14 mouse cellular contexts compared by ENCODE assay signal in the genomic region with DNA sequence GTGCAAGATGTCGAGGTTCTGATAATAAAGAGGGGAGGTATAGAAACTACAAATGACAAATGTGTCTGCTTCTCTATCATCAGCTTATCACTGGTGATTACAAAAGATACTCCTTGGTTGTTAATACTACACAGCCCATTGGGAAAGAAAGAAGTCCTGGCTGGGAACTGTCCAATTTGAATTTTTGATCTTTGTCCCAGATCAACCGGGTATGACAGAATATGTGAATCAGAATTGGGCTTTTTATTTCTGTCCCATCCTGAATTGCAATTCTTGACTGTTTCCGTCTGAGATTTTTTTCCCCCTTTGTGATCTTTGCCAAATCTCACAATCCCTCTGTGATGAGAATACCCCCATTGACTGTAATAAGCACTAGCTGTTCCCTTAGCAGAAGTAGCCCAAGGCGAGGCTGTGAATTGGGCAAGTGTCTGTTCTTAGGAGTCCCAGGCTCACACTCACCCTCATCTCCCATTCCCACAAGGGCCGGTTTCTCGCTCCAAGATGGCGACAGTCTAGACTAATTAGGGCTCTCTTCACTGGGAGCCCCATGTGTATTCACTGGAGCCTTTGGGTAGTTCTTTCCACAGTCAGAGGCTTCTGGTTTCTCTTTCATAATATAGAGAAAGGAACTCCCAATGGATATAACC. TPM values are rescaled to one million over a fixed set of nuclear protein-coding genes. Genes with fewer than 3 reads are reported as not detected.
A peak's percentile ranks its signal among the peaks of the same experiment; 100 is the strongest.
DNase-seq lines count a peak whose midpoint lies in the region; ATAC-seq and TF ChIP-seq lines count a peak whose summit lies in the region.
"Had no signal": no experiment of that assay in that cellular context is flagged by ENCODE, and none has a peak within 500 bp of the region (broad histone marks: within the 10 kb centered on the region; RNA-seq: fewer than 3 reads in every experiment).

No protein-coding gene starts in this region.

- 0 out of 2 replicates have a peak, but pooled peaks cover 4% of the 10 kb centered on the region for H3K9me3 ChIP-seq in forebrain, postnatal 0 days (ENCODE audit: low read length)
- no peaks in the 10 kb centered on the region; the same call in 1 of the 2 replicates for H3K9me3 ChIP-seq in midbrain, embryonic 16.5 days (replicated peaks; ENCODE audit: control insufficient read depth, low read length, poor library complexity, severe bottlenecking)
- H3K9me3 ChIP-seq: embryonic facial prominence, embryonic 15.5 days; heart, embryonic 15.5 days; limb, embryonic 15.5 days had no signal

- H3K4me2 ChIP-seq in forebrain, postnatal 0 days (ENCODE audit: low read depth), result peak overlapping the region; percentile 41
- peak overlapping the region; percentile 49 for H3K4me2 ChIP-seq in midbrain, embryonic 16.5 days (ENCODE audit: low read length)
- H3K4me2 ChIP-seq: limb, embryonic 15.5 days had no signal

- DNase-seq in gastrocnemius, adult 2 months, result no peak
- DNase-seq in gastrocnemius, postnatal 25 days, result no peak
- peak; percentile 64 for DNase-seq in adipocyte (ENCODE audit: low spot score)
- peak; percentile 36 for DNase-seq in forebrain, postnatal 0 days
- no peak for DNase-seq in urinary bladder, postnatal 10 days (ENCODE audit: low spot score)
- DNase-seq in ovary, postnatal 14 days (ENCODE audit: low spot score), result no peak

- H3K4me1 ChIP-seq in forebrain, postnatal 0 days (ENCODE audit: insufficient read depth), result peaks cover 25% of the 10 kb centered on the region
- peaks cover 21% of the 10 kb centered on the region for H3K4me1 ChIP-seq in midbrain, embryonic 16.5 days (ENCODE audit: control insufficient read depth, insufficient read depth, low read length)
- H3K4me1 ChIP-seq: megakaryocyte, embryonic 14.5 days had no signal

- 42% methylated on average over 7 of the region's 7 CpGs for WGBS in forebrain, postnatal 0 days
- 31% methylated on average over 7 of the region's 7 CpGs for WGBS in midbrain, embryonic 16.5 days

- peak overlapping the region; percentile 51 for H3K27ac ChIP-seq in gastrocnemius, adult 2 months
- peak overlapping the region; percentile 86 for H3K27ac ChIP-seq in forebrain, postnatal 0 days (ENCODE audit: low read depth, low read length)
- H3K27ac ChIP-seq in midbrain, embryonic 16.5 days (ENCODE audit: low read length), result peak overlapping the region; percentile 87
- H3K27ac ChIP-seq: embryonic facial prominence, embryonic 15.5 days; heart, embryonic 15.5 days; limb, embryonic 15.5 days had no signal

- H3K4me3 ChIP-seq in gastrocnemius, adult 2 months, result no peak overlapping the region
- H3K4me3 ChIP-seq in forebrain, postnatal 0 days (ENCODE audit: low read depth, low read length), result no peak overlapping the region
- H3K4me3 ChIP-seq in midbrain, embryonic 16.5 days (ENCODE audit: low read depth, low read length), result no peak overlapping the region
- H3K4me3 ChIP-seq: embryonic facial prominence, embryonic 15.5 days; heart, embryonic 15.5 days; limb, embryonic 15.5 days; megakaryocyte, embryonic 14.5 days had no signal

- TF ChIP-seq CTCF in gastrocnemius, adult 2 months (IDR thresholded peaks at IDR 0.05), result no peak
- no peak for TF ChIP-seq CTCF in forebrain, postnatal 0 days (IDR thresholded peaks at IDR 0.05; ENCODE audit: low read depth)

- H3K36me3 ChIP-seq in forebrain, postnatal 0 days (ENCODE audit: insufficient read depth), result no peaks in the 10 kb centered on the region
- no peaks in the 10 kb centered on the region for H3K36me3 ChIP-seq in midbrain, embryonic 16.5 days (ENCODE audit: control insufficient read depth, insufficient read depth, low read length)
- H3K36me3 ChIP-seq: embryonic facial prominence, embryonic 15.5 days; heart, embryonic 15.5 days; limb, embryonic 15.5 days had no signal

- intact Hi-C loops in gastrocnemius, adult 2 months (cut with DNase I), result no loop called here

- H3K9ac ChIP-seq in forebrain, postnatal 0 days, result 0 out of 2 replicates have a peak overlapping the region, but pooled peaks have one; percentile 39
- H3K9ac ChIP-seq in midbrain, embryonic 16.5 days (ENCODE audit: low read depth, low read length), result peak overlapping the region; percentile 1; the same call in 1 of the 2 replicates
- H3K9ac ChIP-seq: embryonic facial prominence, embryonic 15.5 days; heart, embryonic 15.5 days; limb, embryonic 15.5 days; lung, embryonic 14.5 days had no signal

- H3K27me3 ChIP-seq in forebrain, postnatal 0 days (ENCODE audit: insufficient read depth, low read length), result no peaks in the 10 kb centered on the region
- H3K27me3 ChIP-seq in midbrain, embryonic 16.5 days (ENCODE audit: control insufficient read depth, insufficient read depth, low read depth, low read length), result no peaks in the 10 kb centered on the region
- H3K27me3 ChIP-seq: embryonic facial prominence, embryonic 15.5 days; heart, embryonic 15.5 days; limb, embryonic 15.5 days; megakaryocyte, embryonic 14.5 days had no signal

- no peak for ATAC-seq in forebrain, postnatal 0 days
- peak; percentile 26 for ATAC-seq in midbrain, embryonic 16.5 days
- ATAC-seq in granulocyte monocyte progenitor cell, adult 5-6 weeks (replicated peaks; ENCODE audit: poor library complexity, severe bottlenecking), result no peak
- ATAC-seq: CD4-positive, CD25-positive, alpha-beta regulatory T cell, adult 4 months had no signal

RNA-seq across cellular contexts. Expression of a gene that starts 36.2 kb away (rescaled TPM):
- 10 to 100 TPM in 1 of 2 experiments, 1 to 10 TPM in 1; 6.9 to 13.8 TPM for total RNA-seq in gastrocnemius, adult 2 months (2021)
- total RNA-seq in gastrocnemius, postnatal 25 days (2021), result 10 to 100 TPM; 14.9 to 17.0 TPM
- 37.7 and 40.2 TPM in 2 replicates for total RNA-seq in forebrain, postnatal 0 days (2014; rRNA removed)
- 2.7 and 3.2 TPM in 2 replicates for polyA plus RNA-seq in forebrain, postnatal 0 days (2015; fragmentation: Nextera tagmentation; extraction: Ambion mirVana)
- polyA plus RNA-seq in midbrain, embryonic 16.5 days (2015; fragmentation: Nextera tagmentation; extraction: Ambion mirVana), result 2.6 and 2.9 TPM in 2 replicates
- not detected in 2 replicates for total RNA-seq in granulocyte monocyte progenitor cell, adult 5-6 weeks (2014; fragmentation: Nextera tagmentation)
- total RNA-seq in granulocyte monocyte progenitor cell, adult 5-6 weeks (2017), result 0.17 TPM in 1 of 2 replicates, not detected in the other

Comparison
In these comparisons a context has a peak if more than half of its experiments do, and no peak if none do; other contexts are left out.
1. DNase-seq: peak in adipocyte (single experiment) and forebrain, postnatal 0 days (single experiment); none in gastrocnemius, adult 2 months (single experiment), gastrocnemius, postnatal 25 days (single experiment), urinary bladder, postnatal 10 days (single experiment) and ovary, postnatal 14 days (single experiment).
2. RNA of a gene that starts 36.2 kb away (total RNA-seq): 37.7 to 40.2 TPM in forebrain, postnatal 0 days, 14.9 to 17.0 TPM in gastrocnemius, postnatal 25 days and 6.9 to 13.8 TPM in gastrocnemius, adult 2 months; 0.17 TPM in granulocyte monocyte progenitor cell, adult 5-6 weeks; every median in the first group is over 4 times any median in the second.
3. Peak in every context shown above with its lines, with median percentiles within 50 percentile points of each other: H3K27ac ChIP-seq.